Mouse (Mus musculus) cerebellum, postnatal 36 days (tissue): Measurements from ENCODE around the gene Mrpl53.
"Not testable (repeated sequence)": the region's sequence is repeated elsewhere in the genome, so short reads cannot be mapped to it uniquely, and the experiment has no call there.

Experiments
- DNase-seq, 2 experiments: peaks; one replicate each; pipeline ENCODE4 v3.0.0; 2021 to 2022; ENCODE audit warnings: mixed read lengths in 2 of 2

The Mrpl53 gene

GRCm38 (mm10) chr6:83153485-83153884, 44.6 kb downstream of the Mrpl53 start:
- no peak for DNase-seq

- DNase-seq = peak; percentile 23 to 36
Measured at GRCm38 (mm10) chr6:83155552-83156238, 46.9 kb downstream of the Mrpl53 start.

- DNase-seq = peak; percentile 65 to 72
Measured at GRCm38 (mm10) chr6:83156259-83156684, 47.4 kb downstream of the Mrpl53 start, which contains the start of the genes Wdr54 and 1700003E16Rik. Gene Wdr54 (minus strand): TSS chr6:83156397. Gene 1700003E16Rik (plus strand): TSS chr6:83156404.

GRCm38 (mm10) chr6:83159456-83159855, 50.6 kb downstream of the Mrpl53 start:
- not testable (repeated sequence) for DNase-seq
